Mouse (Mus musculus) liver, embryonic 14.5 days (tissue): ENCODE results near the gene Slx4ip. TPM values are rescaled to one million over a fixed set of nuclear protein-coding genes. Genes with fewer than 3 reads are reported as not detected.

Experiments used
- ATAC-seq: fragments of 200-750 bp; cut with Nextera tagmentation; 2 replicates; pipeline ENCODE4 v1.8.0; 2017; ENCODE audit warnings: moderate number of reproducible peaks, mild to moderate bottlenecking, moderate library complexity; ENCODE audit not compliant: insufficient read depth
- DNase-seq, 3 experiments: peaks; one replicate each; pipeline ENCODE4 v3.0.0-alpha.2; 2012 to 2013; ENCODE audit warnings: low read depth in 3 of 3, low spot score in 3 of 3
- H3K27ac ChIP-seq: fragments of 300-500 bp; sonication (generic); 2 replicates; pipeline ENCODE4 v1.5.1; 2014; ENCODE audit warnings: moderate library complexity, mild to moderate bottlenecking, control low read depth, inconsistent platforms
- H3K27me3 ChIP-seq: fragments of 300-500 bp; sonication (generic); 2 replicates; pipeline ENCODE4 v1.6.1; 2014; ENCODE audit warnings: mild to moderate bottlenecking, low read length, moderate library complexity; ENCODE audit not compliant: control insufficient read depth, insufficient read depth
- H3K36me3 ChIP-seq: fragments of 300-500 bp; sonication (generic); replicated peaks from 2 replicates; pipeline ENCODE4 v1.6.1; 2014; ENCODE audit warnings: low read depth; ENCODE audit not compliant: control insufficient read depth, insufficient read depth
- H3K4me1 ChIP-seq, 2 experiments: fragments of 200-500 bp in 1 of 2; fragments of 300-500 bp in 1 of 2; sonication (generic) in 1 of 2; replicated peaks; 2 replicates each; pipeline ENCODE4 v1.6.1; 2012 to 2014; ENCODE audit warnings: antibody characterized with exemption in 1 of 2, inconsistent platforms in 1 of 2, low read length in 1 of 2; ENCODE audit not compliant: control insufficient read depth in 2 of 2, insufficient read depth in 2 of 2
- H3K4me2 ChIP-seq: fragments of 300-500 bp; sonication (generic); 2 replicates; pipeline ENCODE4 v1.6.1; 2014; ENCODE audit warnings: low read depth, mild to moderate bottlenecking, control low read depth, moderate library complexity
- H3K4me3 ChIP-seq, 2 experiments: fragments of 200-500 bp in 1 of 2; fragments of 300-500 bp in 1 of 2; sonication (generic) in 1 of 2; 2 replicates each; pipeline ENCODE4 v1.5.1; 2012 to 2014; ENCODE audit warnings: low read depth in 2 of 2, low read length in 2 of 2, mild to moderate bottlenecking in 2 of 2, control low read depth in 1 of 2, inconsistent platforms in 1 of 2, moderate library complexity in 1 of 2; ENCODE audit not compliant: insufficient read depth in 1 of 2
- H3K9ac ChIP-seq: fragments of 300-500 bp; sonication (generic); replicated peaks from 2 replicates; pipeline ENCODE4 v1.6.1; 2014; ENCODE audit warnings: mild to moderate bottlenecking, control low read depth, moderate library complexity
- H3K9me3 ChIP-seq: fragments of 300-500 bp; sonication (generic); 2 replicates; pipeline ENCODE4 v1.6.1; 2016; ENCODE audit warnings: low read length, mixed read lengths; ENCODE audit not compliant: control insufficient read depth
- CTCF ChIP-seq: IDR thresholded peaks from 2 replicates; pipeline ENCODE4 v1.5.1; 2016; ENCODE audit warnings: antibody characterized with exemption, low read depth, control low read depth
- EP300 ChIP-seq: IDR thresholded peaks from 2 replicates; pipeline ENCODE4 v1.6.1; 2016; ENCODE audit warnings: antibody characterized with exemption, low read depth
- WGBS: fragments of 180-500 bp; shearing (Covaris S2); extraction: QIAGEN DNeasy Blood & Tissue Kit; methylation state at CpG from one replicate; pipeline ENCODE4 v1.1.7; 2014; ENCODE audit not compliant: insufficient replicate concordance; 5-methylcytosine and 5-hydroxymethylcytosine counted together
- polyA plus RNA-seq, 2 experiments: library from polyadenylated mRNA; depleted of rRNA in 1 of 2; stranded (reverse) in 1 of 2; unstranded in 1 of 2; fragments of >200 nt; fragmentation: Nextera tagmentation in 1 of 2; extraction: Ambion mirVana in 1 of 2; gene quantifications; 2 replicates each; pipeline versions ENCODE4 v1.2.1 to v1.2.3; 2012 to 2014

Gene Slx4ip
- polyA plus RNA-seq, 2 experiments = 1.2 to 1.8 TPM

DNA sequence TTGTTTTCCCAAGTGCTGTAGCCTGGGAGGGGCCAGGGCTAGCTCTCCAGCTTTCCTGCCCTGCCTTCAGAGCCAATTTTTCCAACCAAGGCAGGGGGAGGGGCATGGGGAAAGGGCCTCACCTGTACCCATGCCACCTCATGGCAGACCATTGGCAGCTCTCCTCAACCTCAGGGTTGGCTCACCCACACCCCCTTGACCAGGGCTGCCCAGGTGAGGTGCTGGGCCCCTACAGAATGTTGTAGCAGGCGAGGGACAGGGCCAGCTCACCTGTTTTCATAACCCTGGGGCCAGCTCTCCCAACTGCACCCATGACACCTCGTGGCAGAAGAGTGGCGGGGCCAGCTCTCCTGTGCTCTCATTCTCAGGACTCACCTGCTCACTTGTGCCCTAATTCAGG is 67.7 kb downstream of the Slx4ip start:
- Histone ChIP-seq H3K4me2 (no peak overlapping the region), H3K4me3 (no peak overlapping the region), H3K4me1 (no peaks in the 10 kb centered on the region), H3K27ac (no peak overlapping the region), H3K9ac (no peak overlapping the region), H3K9me3 (no peaks in the 10 kb centered on the region), H3K27me3 (no peaks in the 10 kb centered on the region), H3K36me3 (no peaks in the 10 kb centered on the region)
- ATAC-seq (no peak), DNase-seq (no peak)
- TF ChIP-seq CTCF (no peak), EP300 (no peak)
- WGBS = 83% methylated on average over 3 of the region's 3 CpGs

DNA sequence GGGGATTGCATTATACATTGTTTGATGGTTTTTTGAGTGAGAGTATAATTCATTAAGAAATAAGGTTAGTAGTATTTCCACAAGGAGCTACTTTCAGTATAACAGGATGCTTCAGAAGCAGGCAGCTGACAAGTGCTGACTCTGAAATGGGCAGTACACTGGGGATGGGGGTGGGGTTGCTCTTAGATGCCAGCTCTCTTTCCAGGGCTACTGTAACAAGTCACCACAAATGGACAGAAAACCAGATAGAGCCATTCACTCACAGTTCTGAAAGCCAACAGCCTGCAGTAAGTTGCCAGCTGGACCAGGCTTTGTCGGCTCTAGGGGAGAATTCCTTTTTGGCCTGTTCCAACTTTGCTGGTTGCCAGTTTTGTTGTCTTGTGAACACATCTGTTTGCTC is 84.8 kb downstream of the Slx4ip start:
- no peak for TF ChIP-seq CTCF
- no peak for TF ChIP-seq EP300
- H3K27me3 ChIP-seq = no peaks in the 10 kb centered on the region
- WGBS = 71% methylated on average over 1 of the region's 1 CpGs
- H3K4me1 ChIP-seq = no peaks in the 10 kb centered on the region
- H3K9ac ChIP-seq = no peak overlapping the region
- DNase-seq (no peak), ATAC-seq (no peak)
- H3K9me3 ChIP-seq = no peaks in the 10 kb centered on the region
- H3K4me2 ChIP-seq = no peak overlapping the region
- no peak overlapping the region for H3K4me3 ChIP-seq
- no peak overlapping the region for H3K27ac ChIP-seq
- no peaks in the 10 kb centered on the region for H3K36me3 ChIP-seq

DNA sequence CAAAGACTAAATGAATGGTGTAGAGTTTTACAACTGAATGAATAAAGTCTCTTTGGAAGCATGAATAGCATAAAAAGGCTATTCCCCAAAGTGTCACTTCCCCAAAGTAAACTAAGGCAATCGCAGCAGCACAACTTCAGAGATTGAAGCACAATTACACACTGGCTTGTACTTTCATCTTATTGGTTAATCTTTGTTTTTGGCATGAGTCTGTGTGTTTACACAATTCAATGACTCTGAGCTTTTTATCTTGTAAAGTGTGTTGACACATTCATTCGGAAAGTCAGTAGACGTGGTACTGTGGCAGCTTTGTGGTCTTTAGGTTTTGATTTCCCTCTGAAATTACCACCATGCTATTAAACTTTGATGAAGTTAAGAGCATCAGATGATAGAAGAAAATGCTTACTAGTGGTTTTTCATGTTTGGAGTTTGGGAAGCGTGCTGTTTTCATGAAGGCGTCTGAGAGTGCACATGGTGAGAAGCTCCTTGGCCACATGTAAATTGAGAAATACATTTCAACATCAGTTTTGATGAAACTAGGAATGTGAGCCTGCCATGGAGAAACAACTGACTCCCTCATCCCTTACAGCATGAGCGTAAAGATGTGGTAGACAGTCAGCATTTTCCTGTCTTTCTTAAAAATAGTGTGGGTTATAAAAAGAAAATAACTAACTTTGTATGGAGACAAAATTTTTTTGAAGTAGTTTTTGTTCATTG is 88.2 kb downstream of the Slx4ip start:
- no peaks in the 10 kb centered on the region for H3K9me3 ChIP-seq
- no peaks in the 10 kb centered on the region for H3K27me3 ChIP-seq
- DNase-seq (no peak), ATAC-seq (no peak)
- H3K4me1 ChIP-seq = no peaks in the 10 kb centered on the region
- H3K4me3 ChIP-seq = no peak overlapping the region
- no peak overlapping the region for H3K27ac ChIP-seq
- H3K36me3 ChIP-seq = no peaks in the 10 kb centered on the region
- H3K9ac ChIP-seq = no peak overlapping the region
- H3K4me2 ChIP-seq = no peak overlapping the region
- WGBS = 76% methylated on average over 6 of the region's 6 CpGs
- TF ChIP-seq EP300 = no peak
- no peak for TF ChIP-seq CTCF

DNA sequence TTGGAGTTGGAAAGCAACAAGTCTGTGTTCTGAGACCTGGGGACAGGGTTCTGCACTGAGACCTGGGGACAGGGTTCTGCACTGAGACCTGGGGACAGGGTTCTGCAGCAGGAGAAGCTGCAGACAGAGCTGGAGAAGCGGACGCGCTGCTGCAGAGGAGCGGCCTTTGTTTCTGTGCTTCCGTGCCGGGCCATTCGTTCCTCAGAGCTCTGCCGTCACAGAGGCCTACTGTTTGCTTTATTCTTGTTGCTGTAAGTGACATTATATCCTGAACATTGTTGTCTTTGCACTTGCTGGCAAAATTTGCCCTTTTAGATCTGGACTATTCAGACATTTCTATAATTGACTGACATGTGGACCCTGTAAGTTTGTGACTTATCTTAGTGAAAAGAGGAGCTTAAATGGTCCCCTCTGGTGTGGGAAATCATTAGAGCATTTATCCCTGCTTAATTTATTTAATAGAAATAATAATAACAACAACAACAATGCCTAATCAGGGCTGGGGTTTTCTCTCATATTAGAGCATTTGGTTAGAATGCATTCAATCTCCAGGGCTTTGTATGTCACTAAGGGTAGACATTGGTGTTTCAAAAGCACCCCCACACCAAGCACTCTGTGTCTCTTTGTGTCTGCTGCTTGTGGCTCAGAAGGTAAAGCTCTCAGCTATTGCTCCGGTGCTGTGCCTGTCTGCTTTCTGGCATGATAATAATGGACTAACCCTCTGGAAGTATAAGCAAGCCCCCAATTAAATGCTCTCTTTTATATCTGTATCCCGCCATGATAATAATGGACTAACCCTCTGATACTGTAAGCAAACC is 90.3 kb downstream of the Slx4ip start:
- ATAC-seq = no peak
- H3K27ac ChIP-seq = no peak overlapping the region
- 78% methylated on average over 10 of the region's 10 CpGs for WGBS

DNA sequence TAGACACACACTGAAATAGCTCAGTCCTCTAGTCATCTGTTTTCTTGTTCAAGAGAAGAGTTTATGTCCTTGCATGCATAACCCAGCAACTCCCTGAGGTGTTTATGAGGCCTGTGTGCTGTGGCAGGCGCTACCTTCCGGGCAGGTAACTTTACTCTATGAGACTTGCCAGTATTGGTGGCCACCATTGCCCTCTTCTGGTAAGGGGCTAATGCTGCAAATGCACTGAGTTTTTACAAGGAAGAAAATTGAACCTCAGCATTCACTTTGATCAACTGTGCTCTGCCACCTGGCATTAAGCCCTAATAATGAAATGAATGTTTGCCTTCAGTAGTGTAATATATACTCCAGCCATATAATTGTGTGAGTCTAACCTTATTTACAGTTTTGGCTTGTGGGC is 92.9 kb downstream of the Slx4ip start:
- Histone ChIP-seq H3K4me1 (0 out of 4 replicates have a peak, but pooled peaks cover 0 to 2% of the 10 kb centered on the region in 2 experiments), H3K4me3 (no peak overlapping the region), H3K27ac (no peak overlapping the region), H3K36me3 (no peaks in the 10 kb centered on the region), H3K27me3 (no peaks in the 10 kb centered on the region), H3K4me2 (no peak overlapping the region), H3K9me3 (no peaks in the 10 kb centered on the region), H3K9ac (no peak overlapping the region)
- TF ChIP-seq EP300 (no peak), CTCF (peak; percentile 44; the same call in 1 of the 2 replicates)
- ATAC-seq (no peak), DNase-seq (no peak)
- 91% methylated on average over 2 of the region's 2 CpGs for WGBS

More for the DNA sequence above, 90.3 kb downstream of the Slx4ip start:
- no peak for TF ChIP-seq EP300
- no peak for TF ChIP-seq CTCF
- H3K4me2 ChIP-seq = no peak overlapping the region
- no peak overlapping the region for H3K9ac ChIP-seq
- no peak overlapping the region for H3K4me3 ChIP-seq
- no peak for DNase-seq
- no peaks in the 10 kb centered on the region for H3K36me3 ChIP-seq
- no peaks in the 10 kb centered on the region for H3K27me3 ChIP-seq
- H3K4me1 ChIP-seq = no peaks in the 10 kb centered on the region
- no peaks in the 10 kb centered on the region for H3K9me3 ChIP-seq
